Mouse (Mus musculus) E14TG2a.4 (cell line): ENCODE measurements around the gene Zfp386.

ENCODE experiments used
- CTCF ChIP-seq: conservative IDR thresholded peaks from 2 replicates; pipeline ENCODE4 v1.5.1; 2014; ENCODE audit warnings: low read length
- NANOG ChIP-seq: IDR thresholded peaks from 2 replicates; pipeline ENCODE4 v1.6.1; 2014; ENCODE audit warnings: borderline replicate concordance, low read length, mixed read lengths
- POU5F1 ChIP-seq: IDR thresholded peaks from 2 replicates; pipeline ENCODE4 v1.6.1; 2014; ENCODE audit warnings: low read length, borderline replicate concordance

GRCm38 (mm10) chr12:116054342-116054741 lies 6.8 kb downstream of the Zfp386 start:
- TF ChIP-seq CTCF, result no peak
- no peak for TF ChIP-seq NANOG
- TF ChIP-seq POU5F1, result no peak
